Mouse (Mus musculus) erythroblast, embryonic 14.5 days (primary cell): ENCODE measurements at regions not wholly inside any gene's neighbourhood (a gene's known extent, or its start where the extent isn't known, plus 50 kb on each side); places are given as distances from the start of the nearest gene placed in this dataset.

Experiments
- GATA1 ChIP-seq: IDR thresholded peaks from 2 replicates; pipeline ENCODE4 v1.6.1; 2012; ENCODE audit warnings: low read length, inconsistent platforms, mixed read lengths
- TAL1 ChIP-seq: IDR thresholded peaks from 3 replicates; pipeline ENCODE4 v1.6.1; 2012; ENCODE audit warnings: low read length, inconsistent platforms, mixed read lengths

DNA sequence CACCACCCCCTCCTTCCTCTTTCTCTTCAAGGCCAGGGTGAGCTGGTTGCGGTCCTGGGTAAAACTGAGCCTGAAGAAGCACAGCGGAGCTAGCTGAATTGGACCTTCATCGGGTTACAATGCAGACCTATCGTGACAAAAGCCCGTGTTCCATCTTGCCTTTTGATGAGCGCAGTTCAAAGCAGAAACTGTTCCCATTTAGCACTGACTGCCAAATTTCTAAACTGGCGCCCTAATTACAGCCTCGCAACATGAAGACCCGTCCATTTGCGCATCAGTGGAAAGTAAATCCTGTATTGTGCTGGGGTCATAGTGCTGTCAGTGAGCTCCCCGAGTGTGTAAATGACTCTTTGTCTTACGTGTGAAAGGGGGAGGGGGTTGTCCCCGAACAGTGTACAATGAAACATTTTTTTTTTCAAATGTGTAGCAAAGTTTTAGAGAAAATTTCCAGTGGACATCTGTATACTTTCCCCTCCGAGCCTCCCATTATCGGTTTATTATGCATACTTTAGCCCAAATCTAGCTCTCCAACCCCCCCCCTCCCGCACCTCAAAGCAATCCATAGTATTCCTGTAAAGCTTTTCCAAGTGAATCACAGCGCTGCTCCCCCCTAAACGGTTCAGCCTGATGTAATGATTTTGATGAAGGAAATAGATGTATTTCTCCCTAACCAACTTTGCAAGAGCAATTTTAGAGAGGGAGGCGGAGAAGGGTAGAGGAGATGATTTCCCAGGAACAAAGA, 877.4 kb downstream of the Epha4 start:
- TF ChIP-seq GATA1 (no peak), TAL1 (no peak)
